Mouse (Mus musculus) lung, adult 2 months (tissue): ENCODE results near the gene Wdr19.

Source experiments
- CTCF ChIP-seq: fragments of 200-500 bp; IDR thresholded peaks from 2 replicates; pipeline ENCODE4 v1.5.1; 2011; ENCODE audit warnings: mild to moderate bottlenecking, low read length, control low read depth; ENCODE audit not compliant: insufficient read depth
- POLR2A ChIP-seq: fragments of 200-500 bp; IDR thresholded peaks from 2 replicates; pipeline ENCODE4 v1.6.1; 2011; ENCODE audit warnings: low read depth, mild to moderate bottlenecking, control low read depth, low read length, borderline replicate concordance; ENCODE audit errors: extremely low read depth

GRCm38 (mm10) chr5:65182268-65182667, 17.2 kb upstream of the Wdr19 start:
- TF ChIP-seq POLR2A: no peak
- TF ChIP-seq CTCF: no peak
